Mouse (Mus musculus) small intestine, adult 2 months (tissue): ENCODE measurements around the gene Poln.

Source experiments
- CTCF ChIP-seq: fragments of 200-500 bp; IDR thresholded peaks from 2 replicates; pipeline ENCODE4 v1.5.1; 2012; ENCODE audit warnings: low read depth, mild to moderate bottlenecking, control low read depth, inconsistent platforms, low read length, moderate library complexity, mixed read lengths; ENCODE audit not compliant: insufficient replicate concordance, insufficient read length; ENCODE audit errors: extremely low read depth
- POLR2A ChIP-seq: fragments of 200-500 bp; IDR thresholded peaks from 2 replicates; pipeline ENCODE4 v1.6.1; 2012; ENCODE audit warnings: low read depth, mild to moderate bottlenecking, control low read depth, inconsistent platforms, low read length, moderate library complexity

- no peak for TF ChIP-seq CTCF
- TF ChIP-seq POLR2A: no peak
Measured at GRCm38 (mm10) chr5:34014652-34015051, 154.6 kb downstream of the Poln start.
